In the genomic region with DNA sequence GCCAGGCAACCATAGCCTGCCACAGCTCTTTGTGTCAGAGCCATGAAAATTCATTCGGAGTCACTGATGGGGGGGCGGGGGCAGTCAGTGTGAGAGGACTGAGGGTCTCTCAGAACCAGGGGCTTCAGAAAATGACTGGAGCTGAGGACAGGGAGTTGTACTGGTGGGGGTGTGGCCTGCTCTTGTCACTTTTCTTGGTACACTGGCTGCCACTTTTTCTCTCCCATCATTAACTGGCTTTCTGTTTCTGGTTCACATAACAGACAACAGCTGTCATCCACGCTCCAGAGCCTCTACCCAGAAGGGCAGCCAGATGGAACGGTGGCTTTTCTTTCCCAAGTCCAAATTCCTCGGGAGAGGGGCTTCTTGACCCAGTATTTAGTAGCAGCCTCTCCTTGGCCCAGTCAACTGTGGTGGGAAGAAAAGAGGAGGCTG, we compare ENCODE assay signal across 15 mouse cellular contexts. TPM values are rescaled to one million over a fixed set of nuclear protein-coding genes. Genes with fewer than 3 reads are reported as not detected.
DNase-seq lines count a peak whose midpoint lies in the region; ATAC-seq lines count a peak whose summit lies in the region.
"Had no signal": no experiment of that assay in that cellular context is flagged by ENCODE, and none has a peak within 500 bp of the region (broad histone marks: within the 10 kb centered on the region; RNA-seq: fewer than 3 reads in every experiment).

No protein-coding gene starts in this region.

- DNase-seq in lung, postnatal 25 days (ENCODE audit: low spot score): no peak
- DNase-seq in forebrain, embryonic 14.5 days (ENCODE audit: low spot score): peak; percentile 53
- peak; percentile 85 for DNase-seq in retina, embryonic 14.5 days (ENCODE audit: low spot score)
- no peak for DNase-seq in adrenal gland, postnatal 25 days
- no peak for DNase-seq in heart, postnatal 36 days
- DNase-seq: heart, postnatal 10 days; spleen, adult 18-20 months; thymus, adult 18-20 months had no signal

- ATAC-seq in lung, embryonic 16.5 days (ENCODE audit: low read depth): peak; percentile 51
- ATAC-seq in forebrain, embryonic 14.5 days: peak; percentile 18; the same call in 1 of the 2 replicates
- peak; percentile 88 for ATAC-seq in kidney, embryonic 16.5 days (ENCODE audit: low FRiP score, low TSS enrichment)
- ATAC-seq: activated CD4-positive, CD25-positive, alpha-beta regulatory T cell, adult 4 months had no signal

- no peak overlapping the region for H3K4me2 ChIP-seq in lung, embryonic 16.5 days (ENCODE audit: low read depth, low read length)
- no peak overlapping the region for H3K4me2 ChIP-seq in forebrain, embryonic 14.5 days (ENCODE audit: low read length)
- H3K4me2 ChIP-seq in kidney, embryonic 16.5 days (replicated peaks; ENCODE audit: low read depth, low read length): no peak overlapping the region
- H3K4me2 ChIP-seq: embryonic facial prominence, embryonic 12.5 days; neural tube, embryonic 13.5 days had no signal

- H3K4me3 ChIP-seq in lung, embryonic 16.5 days (ENCODE audit: low read length): no peak overlapping the region
- H3K4me3 ChIP-seq in forebrain, embryonic 14.5 days (ENCODE audit: low read depth, low read length): no peak overlapping the region
- no peak overlapping the region for H3K4me3 ChIP-seq in kidney, embryonic 16.5 days (ENCODE audit: low read length)
- H3K4me3 ChIP-seq: embryonic facial prominence, embryonic 12.5 days; neural tube, embryonic 13.5 days had no signal

- peaks cover 7% of the 10 kb centered on the region for H3K4me1 ChIP-seq in lung, embryonic 16.5 days (replicated peaks; ENCODE audit: control insufficient read depth, insufficient read depth, low read length)
- peaks cover 6% of the 10 kb centered on the region for H3K4me1 ChIP-seq in forebrain, embryonic 14.5 days (ENCODE audit: control insufficient read depth, insufficient read depth, low read length)
- peaks cover 28% of the 10 kb centered on the region for H3K4me1 ChIP-seq in kidney, embryonic 16.5 days (ENCODE audit: insufficient read depth, low read length)

- H3K27me3 ChIP-seq in lung, embryonic 16.5 days (ENCODE audit: control insufficient read depth, insufficient read depth, low read depth, low read length): no peaks in the 10 kb centered on the region
- H3K27me3 ChIP-seq in forebrain, embryonic 14.5 days (replicated peaks; ENCODE audit: control insufficient read depth, insufficient read depth, low read length): no peaks in the 10 kb centered on the region
- no peaks in the 10 kb centered on the region for H3K27me3 ChIP-seq in kidney, embryonic 16.5 days (ENCODE audit: insufficient read depth, low read length)
- H3K27me3 ChIP-seq: embryonic facial prominence, embryonic 12.5 days; neural tube, embryonic 13.5 days had no signal

- H3K9ac ChIP-seq in lung, embryonic 16.5 days (ENCODE audit: low read length): no peak overlapping the region
- no peak overlapping the region for H3K9ac ChIP-seq in forebrain, embryonic 14.5 days (ENCODE audit: low read length)
- H3K9ac ChIP-seq in kidney, embryonic 16.5 days (replicated peaks; ENCODE audit: low read length): no peak overlapping the region
- H3K9ac ChIP-seq: embryonic facial prominence, embryonic 12.5 days; neural tube, embryonic 13.5 days had no signal

- WGBS in lung, embryonic 16.5 days: 41% methylated on average over 5 of the region's 5 CpGs
- 34% methylated on average over 5 of the region's 5 CpGs for WGBS in forebrain, embryonic 14.5 days
- WGBS in kidney, embryonic 16.5 days: 39% methylated on average over 5 of the region's 5 CpGs

- no peaks in the 10 kb centered on the region for H3K9me3 ChIP-seq in lung, embryonic 16.5 days (ENCODE audit: control insufficient read depth, low read length)
- no peaks in the 10 kb centered on the region for H3K9me3 ChIP-seq in forebrain, embryonic 14.5 days (replicated peaks; ENCODE audit: control insufficient read depth, low read length)
- no peaks in the 10 kb centered on the region for H3K9me3 ChIP-seq in kidney, embryonic 16.5 days (ENCODE audit: low read length)
- H3K9me3 ChIP-seq: embryonic facial prominence, embryonic 12.5 days; neural tube, embryonic 13.5 days had no signal

- no peaks in the 10 kb centered on the region for H3K36me3 ChIP-seq in lung, embryonic 16.5 days (ENCODE audit: control insufficient read depth, insufficient read depth, low read length)
- H3K36me3 ChIP-seq in forebrain, embryonic 14.5 days (ENCODE audit: control insufficient read depth, insufficient read depth, low read length): no peaks in the 10 kb centered on the region
- no peaks in the 10 kb centered on the region for H3K36me3 ChIP-seq in kidney, embryonic 16.5 days (ENCODE audit: insufficient read depth, low read length)
- H3K36me3 ChIP-seq: embryonic facial prominence, embryonic 12.5 days; neural tube, embryonic 13.5 days had no signal

- intact Hi-C loops in heart, postnatal 36 days (cut with DNase I): no loop called here

- H3K27ac ChIP-seq in lung, embryonic 16.5 days (ENCODE audit: low read length): no peak overlapping the region
- no peak overlapping the region for H3K27ac ChIP-seq in forebrain, embryonic 14.5 days (ENCODE audit: low read depth, low read length)
- H3K27ac ChIP-seq in kidney, embryonic 16.5 days (ENCODE audit: low read length): peak overlapping the region; percentile 83
- H3K27ac ChIP-seq: embryonic facial prominence, embryonic 12.5 days; neural tube, embryonic 13.5 days had no signal

RNA-seq across cellular contexts. Expression of gene Tekt1, which starts 23.8 kb away (rescaled TPM):
- 17.8 and 22.4 TPM in 2 replicates for polyA plus RNA-seq in lung, embryonic 16.5 days (2015; fragmentation: Nextera tagmentation; extraction: Ambion mirVana)
- polyA plus RNA-seq in forebrain, embryonic 14.5 days (2014; fragmentation: Nextera tagmentation; extraction: Ambion mirVana): 10.4 and 10.5 TPM in 2 replicates
- polyA plus RNA-seq in kidney, embryonic 16.5 days (2015; fragmentation: Nextera tagmentation; extraction: Ambion mirVana): 6.1 and 6.5 TPM in 2 replicates
- total RNA-seq in adrenal gland, postnatal 25 days (2021): 0.21 TPM in 1 of 2 replicates, not detected in the other
- not detected for total RNA-seq in heart, postnatal 36 days (2021)
- polyA plus RNA-seq: activated CD4-positive, CD25-positive, alpha-beta regulatory T cell, adult 4 months; liver, embryonic 16.5 days had no signal

RNA-seq across cellular contexts. Expression of gene Fbxo39, which starts 24.2 kb away (rescaled TPM):
- polyA plus RNA-seq in lung, embryonic 16.5 days (2015; fragmentation: Nextera tagmentation; extraction: Ambion mirVana): not detected in 2 replicates
- polyA plus RNA-seq in forebrain, embryonic 14.5 days (2014; fragmentation: Nextera tagmentation; extraction: Ambion mirVana): not detected in 2 replicates
- not detected in 2 replicates for polyA plus RNA-seq in kidney, embryonic 16.5 days (2015; fragmentation: Nextera tagmentation; extraction: Ambion mirVana)
- 0.18 TPM in 1 of 2 replicates, not detected in the other for total RNA-seq in adrenal gland, postnatal 25 days (2021)
- total RNA-seq in heart, postnatal 36 days (2021): not detected
- total RNA-seq: heart, postnatal 10 days; left cerebral cortex, adult 18-20 months had no signal
- polyA plus RNA-seq: embryonic facial prominence, embryonic 12.5 days; liver, embryonic 16.5 days; neural tube, embryonic 13.5 days had no signal

RNA-seq across cellular contexts. Expression of gene Xaf1, which starts 37.0 kb away (rescaled TPM):
- 7.3 and 7.4 TPM in 2 replicates for polyA plus RNA-seq in lung, embryonic 16.5 days (2015; fragmentation: Nextera tagmentation; extraction: Ambion mirVana)
- 1.1 TPM in 2 replicates for polyA plus RNA-seq in forebrain, embryonic 14.5 days (2014; fragmentation: Nextera tagmentation; extraction: Ambion mirVana)
- 4.9 and 5.1 TPM in 2 replicates for polyA plus RNA-seq in kidney, embryonic 16.5 days (2015; fragmentation: Nextera tagmentation; extraction: Ambion mirVana)
- total RNA-seq in adrenal gland, postnatal 25 days (2021): 23.7 and 28.4 TPM in 2 replicates
- total RNA-seq in heart, postnatal 36 days (2021): 10 to 100 TPM; 11.2 to 18.1 TPM

Comparison
In these comparisons a context has a peak if more than half of its experiments do, and no peak if none do; other contexts are left out.
1. ATAC-seq: peak in every context shown above with its lines; median percentile 88 in kidney, embryonic 16.5 days; 51 in lung, embryonic 16.5 days; 18 in forebrain, embryonic 14.5 days.
2. DNase-seq: peak in forebrain, embryonic 14.5 days (single experiment) and retina, embryonic 14.5 days (single experiment); none in lung, postnatal 25 days (single experiment), adrenal gland, postnatal 25 days (single experiment) and heart, postnatal 36 days (0 of 2).